Mouse (Mus musculus): ENCODE results near the gene A530084C06Rik. TPM values are rescaled to one million over a fixed set of nuclear protein-coding genes. Genes with fewer than 3 reads are reported as not detected.

A530084C06Rik gene
- polyA plus RNA-seq, 1 experiment, result 0.19 TPM

DNA sequence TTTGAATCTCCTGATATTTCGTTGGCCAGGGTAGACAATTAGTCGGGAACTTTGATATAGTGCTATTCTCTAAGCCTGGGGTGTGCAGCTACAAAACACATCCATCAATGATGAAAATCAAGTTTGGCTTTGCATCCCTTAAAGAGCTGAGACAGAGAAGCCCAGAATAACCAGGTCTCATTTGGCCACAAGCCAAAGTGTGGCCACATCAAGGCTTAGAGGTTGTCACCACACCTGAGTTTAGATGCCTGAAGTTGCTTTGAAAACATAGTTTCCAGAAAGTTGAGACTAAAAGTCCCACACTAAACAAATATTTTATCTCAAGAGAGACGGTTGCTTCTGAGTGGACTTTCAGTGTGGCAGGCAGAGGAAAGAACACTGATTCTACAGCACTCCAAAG is 11.9 kb downstream of the A530084C06Rik start:
- no peak for TF ChIP-seq CTCF (IDR thresholded peaks at IDR 0.05; ENCODE audit: borderline replicate concordance, control insufficient read depth, extremely low read depth, insufficient read depth, low read length, poor library complexity)
- no peak for TF ChIP-seq POLR2A (IDR thresholded peaks at IDR 0.05; ENCODE audit: control insufficient read depth, extremely low read depth, insufficient read depth, low read length, poor library complexity)
- no peaks in the 10 kb centered on the region for H3K36me3 ChIP-seq (ENCODE audit: control insufficient read depth, insufficient read depth, low read length)
- no peak overlapping the region for H3K4me3 ChIP-seq (ENCODE audit: control insufficient read depth, insufficient read depth, low read length)
- no peak for DNase-seq
- H3K4me1 ChIP-seq (replicated peaks; ENCODE audit: control insufficient read depth, insufficient read depth, low read length), result no peaks in the 10 kb centered on the region
- 76% methylated on average over 3 of the region's 3 CpGs for WGBS
- H3K27me3 ChIP-seq (ENCODE audit: control insufficient read depth, insufficient read depth, low read length), result no peaks in the 10 kb centered on the region
- H3K27ac ChIP-seq (ENCODE audit: control insufficient read depth, insufficient read depth, low read length), result no peak overlapping the region

DNA sequence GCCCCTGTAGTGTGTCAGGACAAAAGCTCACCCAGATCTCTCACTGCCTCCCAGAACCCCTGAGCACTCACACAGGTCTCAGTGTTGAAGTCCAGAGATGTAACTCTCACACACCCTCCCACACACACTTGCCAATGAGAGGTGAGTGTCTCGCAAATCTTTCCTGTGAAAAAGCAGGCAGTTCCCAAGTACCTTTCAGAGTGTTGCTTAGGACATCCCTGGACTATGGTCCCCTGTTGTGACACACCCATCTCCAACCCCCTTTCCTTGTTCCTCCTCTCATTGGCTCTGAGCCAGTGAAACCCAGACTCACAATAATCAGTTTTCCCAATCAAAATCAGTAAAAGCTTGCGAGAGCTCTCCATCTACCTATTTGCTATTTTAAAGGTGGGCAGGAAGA is 12.3 kb downstream of the A530084C06Rik start:
- H3K27ac ChIP-seq (ENCODE audit: control insufficient read depth, insufficient read depth, low read length), result no peak overlapping the region
- no peak for DNase-seq
- 90% methylated on average over 2 of the region's 2 CpGs for WGBS
- H3K36me3 ChIP-seq (ENCODE audit: control insufficient read depth, insufficient read depth, low read length), result no peaks in the 10 kb centered on the region
- no peaks in the 10 kb centered on the region for H3K27me3 ChIP-seq (ENCODE audit: control insufficient read depth, insufficient read depth, low read length)
- TF ChIP-seq POLR2A (IDR thresholded peaks at IDR 0.05; ENCODE audit: control insufficient read depth, extremely low read depth, insufficient read depth, low read length, poor library complexity) (no peak), CTCF (IDR thresholded peaks at IDR 0.05; ENCODE audit: borderline replicate concordance, control insufficient read depth, extremely low read depth, insufficient read depth, low read length, poor library complexity) (no peak)
- H3K4me3 ChIP-seq (ENCODE audit: control insufficient read depth, insufficient read depth, low read length), result no peak overlapping the region
- H3K4me1 ChIP-seq (replicated peaks; ENCODE audit: control insufficient read depth, insufficient read depth, low read length), result no peaks in the 10 kb centered on the region

DNA sequence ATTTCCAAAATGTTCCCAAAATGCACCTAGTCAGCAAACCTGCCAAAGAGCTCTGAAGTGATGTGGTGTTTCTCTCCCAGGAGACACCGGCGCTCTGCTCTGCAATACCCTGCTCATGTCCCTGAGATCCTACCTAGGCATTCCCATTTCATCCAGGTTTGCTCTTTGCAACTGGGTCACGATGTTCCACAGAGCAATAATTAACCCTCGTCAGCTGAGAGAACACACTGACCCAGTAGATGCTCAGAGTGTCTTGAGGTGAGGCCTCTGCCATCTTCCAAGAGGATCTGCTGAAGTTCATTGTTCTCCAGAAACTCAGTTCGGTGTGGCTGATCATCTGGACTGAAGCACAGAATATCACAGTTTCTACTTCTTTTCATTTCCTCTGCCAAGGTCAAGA is 16.1 kb downstream of the A530084C06Rik start:
- H3K27ac ChIP-seq (ENCODE audit: control insufficient read depth, insufficient read depth, low read length), result no peak overlapping the region
- no peak for TF ChIP-seq CTCF (IDR thresholded peaks at IDR 0.05; ENCODE audit: borderline replicate concordance, control insufficient read depth, extremely low read depth, insufficient read depth, low read length, poor library complexity)
- no peak for TF ChIP-seq POLR2A (IDR thresholded peaks at IDR 0.05; ENCODE audit: control insufficient read depth, extremely low read depth, insufficient read depth, low read length, poor library complexity)
- H3K4me3 ChIP-seq (ENCODE audit: control insufficient read depth, insufficient read depth, low read length), result no peak overlapping the region
- WGBS, result 97% methylated on average over 5 of the region's 5 CpGs
- no peaks in the 10 kb centered on the region for H3K36me3 ChIP-seq (ENCODE audit: control insufficient read depth, insufficient read depth, low read length)
- H3K4me1 ChIP-seq (replicated peaks; ENCODE audit: control insufficient read depth, insufficient read depth, low read length), result no peaks in the 10 kb centered on the region
- H3K27me3 ChIP-seq (ENCODE audit: control insufficient read depth, insufficient read depth, low read length), result no peaks in the 10 kb centered on the region
- DNase-seq, result no peak

DNA sequence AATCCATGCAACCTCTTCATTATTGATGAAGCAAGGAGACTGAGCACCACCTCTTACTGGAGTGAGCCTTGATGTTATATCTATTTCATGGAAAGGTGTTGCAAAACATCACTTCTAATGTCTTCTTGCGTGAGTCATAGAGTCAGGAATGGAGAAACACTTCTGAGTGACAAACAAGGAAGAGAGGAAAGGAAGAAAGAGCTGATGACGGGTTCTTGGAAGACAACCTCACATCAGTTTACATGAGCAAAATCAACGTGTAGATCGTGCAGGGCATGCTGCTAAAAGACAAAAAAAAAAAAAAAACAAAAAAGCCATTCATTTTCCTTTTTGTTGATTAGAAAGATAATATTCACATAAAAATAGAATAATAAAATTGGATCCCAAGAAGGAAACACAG is 24.4 kb downstream of the A530084C06Rik start:
- no peak for TF ChIP-seq CTCF (IDR thresholded peaks at IDR 0.05; ENCODE audit: borderline replicate concordance, control insufficient read depth, extremely low read depth, insufficient read depth, low read length, poor library complexity)
- no peak for TF ChIP-seq POLR2A (IDR thresholded peaks at IDR 0.05; ENCODE audit: control insufficient read depth, extremely low read depth, insufficient read depth, low read length, poor library complexity)
- DNase-seq, result no peak
- Histone ChIP-seq H3K36me3 (ENCODE audit: control insufficient read depth, insufficient read depth, low read length) (no peaks in the 10 kb centered on the region), H3K27ac (ENCODE audit: control insufficient read depth, insufficient read depth, low read length) (no peak overlapping the region), H3K4me1 (replicated peaks; ENCODE audit: control insufficient read depth, insufficient read depth, low read length) (no peaks in the 10 kb centered on the region), H3K27me3 (ENCODE audit: control insufficient read depth, insufficient read depth, low read length) (no peaks in the 10 kb centered on the region), H3K4me3 (ENCODE audit: control insufficient read depth, insufficient read depth, low read length) (no peak overlapping the region)
- 94% methylated on average over 4 of the region's 4 CpGs for WGBS

DNA sequence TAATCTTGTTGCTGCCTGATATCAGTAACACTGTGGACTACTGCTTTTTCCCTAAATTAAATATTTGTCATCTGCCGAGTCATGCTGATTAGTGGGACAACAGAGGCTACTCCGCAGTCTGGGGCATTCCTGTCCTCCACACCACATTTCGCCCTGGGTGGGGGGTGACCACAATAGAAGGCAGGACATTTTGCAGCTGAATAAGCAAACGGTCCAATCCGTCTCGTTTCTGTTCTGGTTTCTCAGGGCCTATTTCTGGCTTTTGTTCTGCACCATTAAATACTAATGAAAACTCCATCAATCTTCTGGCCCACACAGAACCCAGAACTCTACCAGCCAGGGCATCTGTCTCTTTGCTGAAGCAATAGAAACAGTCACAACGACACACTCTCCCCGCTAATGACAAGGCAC is 27.5 kb downstream of the A530084C06Rik start:
- Histone ChIP-seq H3K27me3 (ENCODE audit: control insufficient read depth, insufficient read depth, low read length) (no peaks in the 10 kb centered on the region), H3K27ac (ENCODE audit: control insufficient read depth, insufficient read depth, low read length) (no peak overlapping the region), H3K4me3 (ENCODE audit: control insufficient read depth, insufficient read depth, low read length) (no peak overlapping the region), H3K4me1 (replicated peaks; ENCODE audit: control insufficient read depth, insufficient read depth, low read length) (no peaks in the 10 kb centered on the region), H3K36me3 (ENCODE audit: control insufficient read depth, insufficient read depth, low read length) (no peaks in the 10 kb centered on the region)
- WGBS, result 57% methylated on average over 8 of the region's 8 CpGs
- DNase-seq, result no peak
- TF ChIP-seq CTCF (IDR thresholded peaks at IDR 0.05; ENCODE audit: borderline replicate concordance, control insufficient read depth, extremely low read depth, insufficient read depth, low read length, poor library complexity) (no peak), POLR2A (IDR thresholded peaks at IDR 0.05; ENCODE audit: control insufficient read depth, extremely low read depth, insufficient read depth, low read length, poor library complexity) (no peak)

DNA sequence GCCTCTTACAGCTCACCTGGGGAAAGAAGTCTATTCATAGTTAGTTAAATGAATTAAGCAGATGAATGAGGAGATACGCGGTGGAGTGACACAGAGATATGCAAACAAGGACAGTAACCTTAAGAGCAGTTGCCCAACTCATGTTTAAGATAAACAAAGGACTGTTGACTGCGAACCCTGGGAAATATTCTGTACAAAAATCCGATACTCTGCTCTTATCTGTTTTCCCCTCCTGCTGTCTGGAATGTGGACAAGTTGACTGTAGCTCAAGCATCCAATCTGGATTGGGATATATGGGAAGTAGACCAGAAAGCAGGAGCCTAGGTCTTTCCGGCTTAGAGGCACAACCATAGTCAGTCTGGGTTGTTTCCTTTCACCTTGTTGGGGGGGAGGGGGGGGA is 27.9 kb downstream of the A530084C06Rik start:
- 87% methylated on average over 5 of the region's 5 CpGs for WGBS
- TF ChIP-seq CTCF (IDR thresholded peaks at IDR 0.05; ENCODE audit: borderline replicate concordance, control insufficient read depth, extremely low read depth, insufficient read depth, low read length, poor library complexity) (no peak), POLR2A (IDR thresholded peaks at IDR 0.05; ENCODE audit: control insufficient read depth, extremely low read depth, insufficient read depth, low read length, poor library complexity) (no peak)
- Histone ChIP-seq H3K4me1 (replicated peaks; ENCODE audit: control insufficient read depth, insufficient read depth, low read length) (no peaks in the 10 kb centered on the region), H3K4me3 (ENCODE audit: control insufficient read depth, insufficient read depth, low read length) (no peak overlapping the region), H3K27me3 (ENCODE audit: control insufficient read depth, insufficient read depth, low read length) (no peaks in the 10 kb centered on the region), H3K27ac (ENCODE audit: control insufficient read depth, insufficient read depth, low read length) (no peak overlapping the region), H3K36me3 (ENCODE audit: control insufficient read depth, insufficient read depth, low read length) (no peaks in the 10 kb centered on the region)
- DNase-seq, result no peak

DNA sequence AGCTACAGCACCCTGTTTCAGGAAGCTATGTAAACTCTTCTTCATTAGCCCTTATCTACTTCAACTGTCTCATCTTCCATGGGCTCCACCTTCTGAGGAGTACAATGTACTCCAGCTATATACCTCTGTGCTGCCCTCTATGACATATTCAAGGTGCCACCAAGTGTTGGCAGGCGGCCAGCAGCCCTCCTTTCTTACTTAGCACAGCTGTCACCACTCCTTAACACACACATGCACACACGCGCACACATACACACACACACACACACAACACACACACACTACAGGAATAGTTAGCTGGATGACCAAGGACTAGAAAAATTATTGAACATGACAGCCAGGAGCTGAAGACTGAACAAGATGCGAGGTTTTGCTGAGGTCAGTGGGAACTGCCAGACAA is 34.2 kb downstream of the A530084C06Rik start:
- Histone ChIP-seq H3K27ac (ENCODE audit: control insufficient read depth, insufficient read depth, low read length) (no peak overlapping the region), H3K4me1 (replicated peaks; ENCODE audit: control insufficient read depth, insufficient read depth, low read length) (no peaks in the 10 kb centered on the region), H3K36me3 (ENCODE audit: control insufficient read depth, insufficient read depth, low read length) (no peaks in the 10 kb centered on the region), H3K27me3 (ENCODE audit: control insufficient read depth, insufficient read depth, low read length) (no peaks in the 10 kb centered on the region), H3K4me3 (ENCODE audit: control insufficient read depth, insufficient read depth, low read length) (no peak overlapping the region)
- WGBS, result 93% methylated on average over 4 of the region's 4 CpGs
- DNase-seq, result no peak
- TF ChIP-seq CTCF (IDR thresholded peaks at IDR 0.05; ENCODE audit: borderline replicate concordance, control insufficient read depth, extremely low read depth, insufficient read depth, low read length, poor library complexity) (no peak), POLR2A (IDR thresholded peaks at IDR 0.05; ENCODE audit: control insufficient read depth, extremely low read depth, insufficient read depth, low read length, poor library complexity) (no peak)
